ENCODE assay signal across 8 mouse cellular contexts in the genomic region with DNA sequence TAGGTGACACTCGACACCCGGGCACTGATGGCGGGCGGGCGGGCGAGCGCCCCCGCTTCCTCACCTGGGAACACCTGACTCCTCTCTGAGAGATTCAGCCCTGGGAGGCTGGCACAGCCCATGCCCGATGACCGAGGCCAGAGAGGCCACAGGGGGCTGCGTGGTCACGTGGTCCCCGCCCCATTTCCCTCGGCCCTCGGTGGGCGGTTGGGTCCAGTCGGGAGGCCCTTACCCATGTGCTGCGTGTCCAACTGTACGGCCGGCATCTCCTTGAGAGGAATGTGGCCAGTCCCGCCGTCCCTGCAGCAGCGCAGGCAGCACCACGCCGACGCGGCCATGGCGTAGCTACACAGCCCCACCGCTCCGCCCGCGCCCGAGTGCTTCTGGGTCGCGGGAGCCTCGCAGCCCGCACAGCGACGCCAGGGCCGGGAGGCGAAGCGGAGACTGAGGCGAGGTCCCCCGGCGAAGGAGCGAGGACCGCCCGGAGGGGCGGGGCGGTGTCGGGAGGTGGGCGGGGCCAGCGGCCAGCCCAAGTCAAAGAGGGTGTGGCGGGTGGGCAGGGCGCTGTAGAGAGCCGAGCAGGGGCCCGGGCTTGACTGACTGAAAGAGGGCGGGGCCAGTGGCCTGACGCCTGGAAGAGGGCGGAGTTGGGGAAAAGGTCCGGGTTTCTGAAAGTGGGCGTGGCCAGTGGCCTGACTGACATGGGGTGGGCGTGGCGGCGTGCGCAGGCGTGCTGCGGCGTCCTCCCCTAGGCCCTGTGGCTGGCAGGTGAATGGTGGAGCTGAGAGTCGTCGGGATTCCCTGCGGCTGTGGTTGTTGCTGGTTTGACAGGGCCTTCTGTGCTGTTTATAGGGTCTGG. TPM values are rescaled to one million over a fixed set of nuclear protein-coding genes. Genes with fewer than 3 reads are reported as not detected.
DNase-seq lines count a peak whose midpoint lies in the region; ATAC-seq and TF ChIP-seq lines count a peak whose summit lies in the region.

Spryd7 (minus strand) TSS at position 598 of the 859 bp plus-strand sequence.

- H3K4me1 ChIP-seq in CH12.LX (ENCODE audit: control insufficient read depth in 1 of 2, insufficient read depth in 2 of 2): peaks cover 0 to 23% of the 10 kb centered on the region in 2 experiments; a peak in 2 of 4 replicates
- H3K4me1 ChIP-seq in forebrain, embryonic 11.5 days (replicated peaks; ENCODE audit: control insufficient read depth, insufficient read depth, low read length): 0 out of 2 replicates have a peak, but pooled peaks cover 3% of the 10 kb centered on the region
- H3K4me1 ChIP-seq in heart, postnatal 0 days (ENCODE audit: control insufficient read depth, insufficient read depth): no peaks in the 10 kb centered on the region
- peaks cover 7% of the 10 kb centered on the region for H3K4me1 ChIP-seq in liver, embryonic 16.5 days (ENCODE audit: control insufficient read depth, low read depth, low read length)
- peaks cover 4% of the 10 kb centered on the region for H3K4me1 ChIP-seq in neural tube, embryonic 13.5 days (replicated peaks)
- peaks cover 7% of the 10 kb centered on the region for H3K4me1 ChIP-seq in testis, adult 2 months (ENCODE audit: control insufficient read depth, insufficient read depth, low read length)

- peaks cover 0 to 6% of the 10 kb centered on the region in 2 experiments for H3K36me3 ChIP-seq in CH12.LX (replicated peaks in 1 of 2; ENCODE audit: control insufficient read depth in 1 of 2, insufficient read depth in 1 of 2, low read length in 1 of 2)
- H3K36me3 ChIP-seq in forebrain, embryonic 11.5 days (ENCODE audit: control insufficient read depth, insufficient read depth, low read length): no peaks in the 10 kb centered on the region
- no peaks in the 10 kb centered on the region for H3K36me3 ChIP-seq in heart, postnatal 0 days (replicated peaks; ENCODE audit: control insufficient read depth, insufficient read depth, low read length)
- H3K36me3 ChIP-seq in liver, embryonic 16.5 days (ENCODE audit: control insufficient read depth, insufficient read depth): no peaks in the 10 kb centered on the region
- no peaks in the 10 kb centered on the region for H3K36me3 ChIP-seq in neural tube, embryonic 13.5 days
- H3K36me3 ChIP-seq in testis, adult 2 months (ENCODE audit: control insufficient read depth, insufficient read depth, low read length): no peaks in the 10 kb centered on the region

- peaks cover 3% of the 10 kb centered on the region for H3K27me3 ChIP-seq in CH12.LX (replicated peaks)
- H3K27me3 ChIP-seq in forebrain, embryonic 11.5 days (ENCODE audit: control insufficient read depth, insufficient read depth, low read length): 0 out of 2 replicates have a peak, but pooled peaks cover 2% of the 10 kb centered on the region
- no peaks in the 10 kb centered on the region for H3K27me3 ChIP-seq in heart, postnatal 0 days (ENCODE audit: control insufficient read depth, insufficient read depth, low read length)
- no peaks in the 10 kb centered on the region for H3K27me3 ChIP-seq in liver, embryonic 16.5 days (ENCODE audit: control insufficient read depth, insufficient read depth, low read depth, low read length)
- no peaks in the 10 kb centered on the region for H3K27me3 ChIP-seq in neural tube, embryonic 13.5 days
- no peaks in the 10 kb centered on the region for H3K27me3 ChIP-seq in testis, adult 2 months (ENCODE audit: control insufficient read depth, insufficient read depth, low read length)

- TF ChIP-seq CTCF in CH12.LX (conservative IDR thresholded peaks at IDR 0.05 in 1 of 2, IDR thresholded peaks at IDR 0.05 in 1 of 2; ENCODE audit: low read depth in 2 of 2, low read length in 2 of 2): peak in 1 of 2 experiments; percentile 52; a peak in 2 of 4 replicates
- no peak for TF ChIP-seq CTCF in heart, postnatal 0 days (IDR thresholded peaks at IDR 0.05; ENCODE audit: low read depth)
- TF ChIP-seq CTCF in testis, adult 2 months (IDR thresholded peaks at IDR 0.05; ENCODE audit: control insufficient read depth, insufficient read depth, insufficient replicate concordance, low read depth, low read length): no peak

- H3K4me2 ChIP-seq in CH12.LX (ENCODE audit: insufficient read depth, low read depth, poor library complexity, severe bottlenecking): peak within 1 kb of the TSS; percentile 76
- H3K4me2 ChIP-seq in forebrain, embryonic 11.5 days (ENCODE audit: low read depth, low read length, severe bottlenecking): peak within 1 kb of the TSS; percentile 96
- H3K4me2 ChIP-seq in heart, postnatal 0 days (ENCODE audit: low read depth, low read length): peak within 1 kb of the TSS; percentile 93
- peak within 1 kb of the TSS; percentile 99 for H3K4me2 ChIP-seq in liver, embryonic 16.5 days (ENCODE audit: low read depth, low read length)
- H3K4me2 ChIP-seq in neural tube, embryonic 13.5 days: peak within 1 kb of the TSS; percentile 68

- H3K27ac ChIP-seq in CH12.LX (ENCODE audit: insufficient read depth, low read depth): peak within 1 kb of the TSS; percentile 18; the same call in 1 of the 2 replicates
- H3K27ac ChIP-seq in forebrain, embryonic 11.5 days (ENCODE audit: low read depth, low read length): peak within 1 kb of the TSS; percentile 41; the same call in 1 of the 2 replicates
- peak within 1 kb of the TSS; percentile 90 for H3K27ac ChIP-seq in heart, postnatal 0 days (ENCODE audit: low read depth)
- H3K27ac ChIP-seq in liver, embryonic 16.5 days (ENCODE audit: low read length): peak within 1 kb of the TSS; percentile 64
- peak within 1 kb of the TSS; percentile 91 for H3K27ac ChIP-seq in neural tube, embryonic 13.5 days (replicated peaks)
- H3K27ac ChIP-seq in testis, adult 2 months (ENCODE audit: control insufficient read depth, insufficient read depth, low read depth, low read length): peak within 1 kb of the TSS; percentile 89

- peak; percentile 35 for TF ChIP-seq RAD21 in CH12.LX (IDR thresholded peaks at IDR 0.05; ENCODE audit: low read depth, low read length)

- peaks cover 2% of the 10 kb centered on the region for H3K9me3 ChIP-seq in CH12.LX (replicated peaks; ENCODE audit: low read length)
- H3K9me3 ChIP-seq in forebrain, embryonic 11.5 days (ENCODE audit: control insufficient read depth, low read length): no peaks in the 10 kb centered on the region
- H3K9me3 ChIP-seq in heart, postnatal 0 days (replicated peaks; ENCODE audit: control insufficient read depth, low read length): 0 out of 2 replicates have a peak, but pooled peaks cover 2% of the 10 kb centered on the region
- H3K9me3 ChIP-seq in liver, embryonic 16.5 days (replicated peaks; ENCODE audit: control insufficient read depth, low read length): no peaks in the 10 kb centered on the region
- no peaks in the 10 kb centered on the region for H3K9me3 ChIP-seq in neural tube, embryonic 13.5 days

- peak within 1 kb of the TSS; percentile 35 for H3K9ac ChIP-seq in CH12.LX (ENCODE audit: insufficient read depth, low read depth)
- H3K9ac ChIP-seq in forebrain, embryonic 11.5 days (ENCODE audit: low read length): peak within 1 kb of the TSS; percentile 68
- H3K9ac ChIP-seq in heart, postnatal 0 days (replicated peaks; ENCODE audit: low read depth, low read length): peak within 1 kb of the TSS; percentile 72
- peak within 1 kb of the TSS; percentile 86 for H3K9ac ChIP-seq in liver, embryonic 16.5 days (ENCODE audit: low read depth, low read length)
- H3K9ac ChIP-seq in neural tube, embryonic 13.5 days: peak within 1 kb of the TSS; percentile 83

- no peak for TF ChIP-seq EP300 in CH12.LX (IDR thresholded peaks at IDR 0.05; ENCODE audit: low read length)
- TF ChIP-seq EP300 in heart, postnatal 0 days (IDR thresholded peaks at IDR 0.05; ENCODE audit: low read depth): no peak

- under 1% methylated on average over 70 of the region's 72 CpGs for WGBS in forebrain, embryonic 11.5 days
- WGBS in heart, postnatal 0 days: under 1% methylated on average over 72 of the region's 72 CpGs
- under 1% methylated on average over 70 of the region's 72 CpGs for WGBS in liver, embryonic 16.5 days (ENCODE audit: insufficient replicate concordance)
- whole genome bisulfite sequencing in neural tube, embryonic 13.5 days: under 1% methylated on average over 71 of the region's 72 CpGs

- no peaks in the 10 kb centered on the region for H3K79me2 ChIP-seq in CH12.LX (replicated peaks; ENCODE audit: control insufficient read depth, extremely low read depth, insufficient read depth, poor library complexity, severe bottlenecking)

- peak within 1 kb of the TSS; percentile 61 to 83 (median 73) for H3K4me3 ChIP-seq in CH12.LX (replicated peaks in 1 of 3; ENCODE audit: low read depth in 2 of 3, low read length in 2 of 3, poor library complexity in 1 of 3)
- H3K4me3 ChIP-seq in forebrain, embryonic 11.5 days (ENCODE audit: low read depth, low read length): peak within 1 kb of the TSS; percentile 61
- H3K4me3 ChIP-seq in heart, postnatal 0 days (ENCODE audit: low read depth, low read length): peak within 1 kb of the TSS; percentile 80
- H3K4me3 ChIP-seq in liver, embryonic 16.5 days (ENCODE audit: low read depth, low read length): peak within 1 kb of the TSS; percentile 86
- peak within 1 kb of the TSS; percentile 71 for H3K4me3 ChIP-seq in neural tube, embryonic 13.5 days
- H3K4me3 ChIP-seq in testis, adult 2 months (ENCODE audit: control insufficient read depth, low read depth, low read length): peak within 1 kb of the TSS; percentile 90

- TF ChIP-seq POLR2A in CH12.LX (IDR thresholded peaks at IDR 0.05; ENCODE audit: low read depth, low read length): peak; percentile 84
- TF ChIP-seq POLR2A in testis, adult 2 months (IDR thresholded peaks at IDR 0.05; ENCODE audit: control insufficient read depth, low read depth, low read length): peak; percentile 76

- peak; percentile 99 for DNase-seq in CH12.LX (ENCODE audit: extremely low read depth)
- peak; percentile 97 for DNase-seq in c-Kit-positive CD71-positive TER-119-negative erythroid progenitor cells, embryonic 14.5 days (ENCODE audit: low read depth)
- DNase-seq in forebrain, embryonic 11.5 days (ENCODE audit: low spot score): peak; percentile 100
- peak; percentile 99 for DNase-seq in heart, postnatal 0 days (ENCODE audit: low spot score)
- DNase-seq in kidney, postnatal 4 days: peak; percentile 97 to 98

- ATAC-seq in forebrain, embryonic 11.5 days (replicated peaks; ENCODE audit: low FRiP score): peak; percentile 98
- peak; percentile 98 for ATAC-seq in heart, postnatal 0 days (ENCODE audit: insufficient read depth, low read depth)
- ATAC-seq in liver, embryonic 16.5 days (ENCODE audit: low read depth): peak; percentile 95
- peak; percentile 99 for ATAC-seq in neural tube, embryonic 13.5 days (ENCODE audit: low read depth)

- dilution Hi-C loops in CH12.LX (cut with MboI; ENCODE audit: extremely low pct_ligation_motif_present, extremely low pct_unique_long_range_greater_than_20kb, low sequenced_read_pairs): no loop called here

- in situ Hi-C loops in CH12.LX (cut with MboI; ENCODE audit: low pct_ligation_motif_present, low pct_unique_long_range_greater_than_20kb, low sequenced_read_pairs): loop anchor here (25.0 kb wide), 3 partner anchors 481 to 906 kb away; partner anchors contain the start of gene Gucy1b2

RNA-seq across cellular contexts. Expression of gene Spryd7, which starts in this region (rescaled TPM):
- 10.6 and 11.1 TPM in 2 replicates for total RNA-seq in CH12.LX (2012; rRNA removed)
- 23.1 and 24.2 TPM in 2 replicates for total RNA-seq in CH12.LX (2014; rRNA removed)
- polyA plus RNA-seq in CH12.LX (2012; ENCODE audit: insufficient read length, low read depth): 14.0 and 15.3 TPM in 2 replicates
- 15.8 and 16.6 TPM in 2 replicates for polyA plus RNA-seq in forebrain, embryonic 11.5 days (2014; fragmentation: Nextera tagmentation; extraction: Ambion mirVana)
- total RNA-seq in heart, postnatal 0 days (2014; rRNA removed; ENCODE audit: low replicate concordance): 18.5 and 28.0 TPM in 2 replicates
- 40.5 and 41.9 TPM in 2 replicates for polyA plus RNA-seq in heart, postnatal 0 days (2015; fragmentation: Nextera tagmentation; extraction: Ambion mirVana)
- polyA plus RNA-seq in liver, embryonic 16.5 days (2015; fragmentation: Nextera tagmentation; extraction: Ambion mirVana): 5.0 and 7.9 TPM in 2 replicates
- 43.2 and 47.0 TPM in 2 replicates for polyA plus RNA-seq in neural tube, embryonic 13.5 days (2015; fragmentation: Nextera tagmentation; extraction: Ambion mirVana)
- 11.9 and 12.3 TPM in 2 replicates for polyA plus RNA-seq in testis, adult 2 months (2012; rRNA removed)

Comparison
In these comparisons a context has a peak if more than half of its experiments do, and no peak if none do; other contexts are left out.
1. Peak in every context shown above with its lines: DNase-seq, ATAC-seq, H3K4me3 ChIP-seq and H3K27ac ChIP-seq.
2. H3K27ac ChIP-seq: peak in every context shown above with its lines; median percentile 91 in neural tube, embryonic 13.5 days; 90 in heart, postnatal 0 days; 89 in testis, adult 2 months; 64 in liver, embryonic 16.5 days; 41 in forebrain, embryonic 11.5 days; 18 in CH12.LX.
3. H3K9ac ChIP-seq: peak in every context shown above with its lines; median percentile 86 in liver, embryonic 16.5 days; 83 in neural tube, embryonic 13.5 days; 72 in heart, postnatal 0 days; 68 in forebrain, embryonic 11.5 days; 35 in CH12.LX.